Mouse (Mus musculus): ENCODE measurements around the gene Luzp1. TPM values are rescaled to one million over a fixed set of nuclear protein-coding genes. Genes with fewer than 3 reads are reported as not detected.

Luzp1 gene
- total and polyA plus RNA-seq, 2 experiments from 2014 or later = 15.2 to 58.0 TPM

GRCm38 (mm10) chr4:136458276-136458675 is 11.3 kb upstream of the Luzp1 start:
- Histone ChIP-seq H3K4me2 (ENCODE audit: low read depth, low read length, poor library complexity, severe bottlenecking) (no peak overlapping the region), H3K4me3 (ENCODE audit: low read depth, low read length) (no peak overlapping the region), H3K36me3 (ENCODE audit: insufficient read depth, low read length) (no peaks in the 10 kb centered on the region), H3K27ac (ENCODE audit: low read depth, low read length) (no peak overlapping the region), H3K9ac (replicated peaks; ENCODE audit: low read length, poor library complexity, severe bottlenecking) (no peak overlapping the region), H3K9me3 (ENCODE audit: low read length) (no peaks in the 10 kb centered on the region), H3K27me3 (ENCODE audit: insufficient read depth, low read length) (no peaks in the 10 kb centered on the region; the same call in 1 of the 2 replicates), H3K4me1 (ENCODE audit: insufficient read depth, low read length) (no peaks in the 10 kb centered on the region)
- DNase-seq (ENCODE audit: low spot score) (no peak), ATAC-seq (ENCODE audit: low FRiP score) (no peak)
- no peak for TF ChIP-seq CTCF (IDR thresholded peaks at IDR 0.05)
- 79% methylated on average over 7 of the region's 7 CpGs for WGBS

GRCm38 (mm10) chr4:136459210-136459609 is 10.4 kb upstream of the Luzp1 start:
- no peak for TF ChIP-seq CTCF (IDR thresholded peaks at IDR 0.05)
- H3K36me3 ChIP-seq (ENCODE audit: insufficient read depth, low read length) = no peaks in the 10 kb centered on the region

GRCm38 (mm10) chr4:136461206-136461605 is 8.4 kb upstream of the Luzp1 start:
- H3K4me2 ChIP-seq (ENCODE audit: low read depth, low read length, poor library complexity, severe bottlenecking) = no peak overlapping the region
- H3K9me3 ChIP-seq (ENCODE audit: low read length) = no peaks in the 10 kb centered on the region
- H3K36me3 ChIP-seq (ENCODE audit: insufficient read depth, low read length) = no peaks in the 10 kb centered on the region
- H3K4me3 ChIP-seq (ENCODE audit: low read depth, low read length) = no peak overlapping the region
- TF ChIP-seq CTCF (IDR thresholded peaks at IDR 0.05) = no peak
- no peak overlapping the region for H3K27ac ChIP-seq (ENCODE audit: low read depth, low read length)
- 48% methylated on average over 4 of the region's 4 CpGs for WGBS
- no peaks in the 10 kb centered on the region for H3K4me1 ChIP-seq (ENCODE audit: insufficient read depth, low read length)
- H3K9ac ChIP-seq (replicated peaks; ENCODE audit: low read length, poor library complexity, severe bottlenecking) = no peak overlapping the region
- DNase-seq (ENCODE audit: low spot score) = no peak
- peaks cover 5% of the 10 kb centered on the region; the same call in 1 of the 2 replicates for H3K27me3 ChIP-seq (ENCODE audit: insufficient read depth, low read length)
- no peak for ATAC-seq (ENCODE audit: low FRiP score)

More at GRCm38 (mm10) chr4:136459210-136459609, 10.4 kb upstream of the Luzp1 start:
- peaks cover 2% of the 10 kb centered on the region; the same call in 1 of the 2 replicates for H3K27me3 ChIP-seq (ENCODE audit: insufficient read depth, low read length)
- no peak overlapping the region for H3K27ac ChIP-seq (ENCODE audit: low read depth, low read length)
- 77% methylated on average over 12 of the region's 12 CpGs for WGBS
- DNase-seq (ENCODE audit: low spot score) = no peak
- no peaks in the 10 kb centered on the region for H3K9me3 ChIP-seq (ENCODE audit: low read length)
- no peaks in the 10 kb centered on the region for H3K4me1 ChIP-seq (ENCODE audit: insufficient read depth, low read length)
- H3K4me2 ChIP-seq (ENCODE audit: low read depth, low read length, poor library complexity, severe bottlenecking) = no peak overlapping the region
- no peak overlapping the region for H3K9ac ChIP-seq (replicated peaks; ENCODE audit: low read length, poor library complexity, severe bottlenecking)
- H3K4me3 ChIP-seq (ENCODE audit: low read depth, low read length) = no peak overlapping the region
- no peak for ATAC-seq (ENCODE audit: low FRiP score)

- ATAC-seq (ENCODE audit: low FRiP score) (no peak; the same call in 1 of the 2 replicates), DNase-seq (ENCODE audit: low spot score) (peak; percentile 16)
- H3K9me3 ChIP-seq (ENCODE audit: low read length) = no peaks in the 10 kb centered on the region
- peak overlapping the region; percentile 81; the same call in 1 of the 2 replicates for H3K9ac ChIP-seq (replicated peaks; ENCODE audit: low read length, poor library complexity, severe bottlenecking)
- H3K27me3 ChIP-seq (ENCODE audit: insufficient read depth, low read length) = peaks cover 5% of the 10 kb centered on the region; the same call in 1 of the 2 replicates
- H3K4me2 ChIP-seq (ENCODE audit: low read depth, low read length, poor library complexity, severe bottlenecking) = peak overlapping the region; percentile 96
- no peak overlapping the region for H3K27ac ChIP-seq (ENCODE audit: low read depth, low read length)
- H3K4me1 ChIP-seq (ENCODE audit: insufficient read depth, low read length) = no peaks in the 10 kb centered on the region
- WGBS = 14% methylated on average over 6 of the region's 6 CpGs
- TF ChIP-seq CTCF (IDR thresholded peaks at IDR 0.05) = no peak
- no peaks in the 10 kb centered on the region for H3K36me3 ChIP-seq (ENCODE audit: insufficient read depth, low read length)
- H3K4me3 ChIP-seq (ENCODE audit: low read depth, low read length) = peak overlapping the region; percentile 73
Measured at GRCm38 (mm10) chr4:136461761-136462085, 7.8 kb upstream of the Luzp1 start.

GRCm38 (mm10) chr4:136462086-136462838 is 7.3 kb upstream of the Luzp1 start, which contains the start of gene 6030445D17Rik:
Gene 6030445D17Rik (plus strand): TSS chr4:136462250.
- peak within 1 kb of the TSS; percentile 81 for H3K9ac ChIP-seq (replicated peaks; ENCODE audit: low read length, poor library complexity, severe bottlenecking)
- TF ChIP-seq CTCF (IDR thresholded peaks at IDR 0.05) = peak; percentile 36; the same call in 1 of the 2 replicates
- peak within 1 kb of the TSS; percentile 96 for H3K4me2 ChIP-seq (ENCODE audit: low read depth, low read length, poor library complexity, severe bottlenecking)
- ATAC-seq (ENCODE audit: low FRiP score) (peak; percentile 71), DNase-seq (ENCODE audit: low spot score) (peak; percentile 55)
- H3K4me3 ChIP-seq (ENCODE audit: low read depth, low read length) = peak within 1 kb of the TSS; percentile 73
- under 1% methylated on average over 60 of the region's 64 CpGs for WGBS
- no peaks in the 10 kb centered on the region for H3K9me3 ChIP-seq (ENCODE audit: low read length)
- H3K27me3 ChIP-seq (ENCODE audit: insufficient read depth, low read length) = peaks cover 5% of the 10 kb centered on the region; the same call in 1 of the 2 replicates
- H3K4me1 ChIP-seq (ENCODE audit: insufficient read depth, low read length) = no peaks in the 10 kb centered on the region
- no peaks in the 10 kb centered on the region for H3K36me3 ChIP-seq (ENCODE audit: insufficient read depth, low read length)
- peak within 1 kb of the TSS; percentile 72 for H3K27ac ChIP-seq (ENCODE audit: low read depth, low read length)

- Histone ChIP-seq H3K27ac (ENCODE audit: low read depth, low read length) (peak overlapping the region; percentile 72), H3K36me3 (ENCODE audit: insufficient read depth, low read length) (no peaks in the 10 kb centered on the region), H3K4me1 (ENCODE audit: insufficient read depth, low read length) (no peaks in the 10 kb centered on the region), H3K9me3 (ENCODE audit: low read length) (no peaks in the 10 kb centered on the region), H3K4me3 (ENCODE audit: low read depth, low read length) (peak overlapping the region; percentile 73), H3K9ac (replicated peaks; ENCODE audit: low read length, poor library complexity, severe bottlenecking) (peak overlapping the region; percentile 81; the same call in 1 of the 2 replicates), H3K27me3 (ENCODE audit: insufficient read depth, low read length) (peaks cover 5% of the 10 kb centered on the region; the same call in 1 of the 2 replicates), H3K4me2 (ENCODE audit: low read depth, low read length, poor library complexity, severe bottlenecking) (peak overlapping the region; percentile 96)
- WGBS = 2% methylated on average over 8 of the region's 8 CpGs
- DNase-seq (ENCODE audit: low spot score) (peak; percentile 69), ATAC-seq (ENCODE audit: low FRiP score) (peak; percentile 69)
- no peak; the same call in 1 of the 2 replicates for TF ChIP-seq CTCF (IDR thresholded peaks at IDR 0.05)
Measured at GRCm38 (mm10) chr4:136462839-136463178, 6.8 kb upstream of the Luzp1 start.

Measured in midbrain, postnatal 0 days (tissue).